Mouse (Mus musculus): ENCODE data around the gene Llgl2. TPM values are rescaled to one million over a fixed set of nuclear protein-coding genes. Genes with fewer than 3 reads are reported as not detected.

Gene Llgl2
- polyA plus RNA-seq, 1 experiment = 68.6 TPM

- Histone ChIP-seq H3K4me3 (ENCODE audit: control insufficient read depth, insufficient read depth, low read length) (no peak overlapping the region), H3K27ac (ENCODE audit: control insufficient read depth, insufficient read depth, low read length) (no peak overlapping the region), H3K27me3 (ENCODE audit: control insufficient read depth, insufficient read depth, low read length) (no peaks in the 10 kb centered on the region), H3K4me1 (replicated peaks; ENCODE audit: control insufficient read depth, insufficient read depth, low read length) (peaks cover 16% of the 10 kb centered on the region), H3K36me3 (ENCODE audit: control insufficient read depth, insufficient read depth, low read length) (no peaks in the 10 kb centered on the region)
- no peak for DNase-seq
- TF ChIP-seq POLR2A (IDR thresholded peaks at IDR 0.05; ENCODE audit: control insufficient read depth, extremely low read depth, insufficient read depth, low read length, poor library complexity) = no peak
- no peak for TF ChIP-seq CTCF (IDR thresholded peaks at IDR 0.05; ENCODE audit: borderline replicate concordance, control insufficient read depth, extremely low read depth, insufficient read depth, low read length, poor library complexity)
- 96% methylated on average over 16 of the region's 16 CpGs for WGBS
Measured at GRCm38 (mm10) chr11:115819915-115820623, 3.8 kb upstream of the Llgl2 start.

- Histone ChIP-seq H3K4me1 (replicated peaks; ENCODE audit: control insufficient read depth, insufficient read depth, low read length) (peaks cover 10% of the 10 kb centered on the region), H3K27me3 (ENCODE audit: control insufficient read depth, insufficient read depth, low read length) (no peaks in the 10 kb centered on the region), H3K27ac (ENCODE audit: control insufficient read depth, insufficient read depth, low read length) (no peak overlapping the region), H3K36me3 (ENCODE audit: control insufficient read depth, insufficient read depth, low read length) (no peaks in the 10 kb centered on the region), H3K4me3 (ENCODE audit: control insufficient read depth, insufficient read depth, low read length) (no peak overlapping the region)
- DNase-seq = no peak
- WGBS = 84% methylated on average over 4 of the region's 4 CpGs
- TF ChIP-seq CTCF (IDR thresholded peaks at IDR 0.05; ENCODE audit: borderline replicate concordance, control insufficient read depth, extremely low read depth, insufficient read depth, low read length, poor library complexity) (no peak), POLR2A (IDR thresholded peaks at IDR 0.05; ENCODE audit: control insufficient read depth, extremely low read depth, insufficient read depth, low read length, poor library complexity) (no peak)
Measured at GRCm38 (mm10) chr11:115821001-115821400, 2.8 kb upstream of the Llgl2 start.

- WGBS = 29% methylated on average over 11 of the region's 11 CpGs
- Histone ChIP-seq H3K27ac (ENCODE audit: control insufficient read depth, insufficient read depth, low read length) (no peak overlapping the region), H3K36me3 (ENCODE audit: control insufficient read depth, insufficient read depth, low read length) (no peaks in the 10 kb centered on the region), H3K4me3 (ENCODE audit: control insufficient read depth, insufficient read depth, low read length) (peak overlapping the region; percentile 74), H3K27me3 (ENCODE audit: control insufficient read depth, insufficient read depth, low read length) (no peaks in the 10 kb centered on the region), H3K4me1 (replicated peaks; ENCODE audit: control insufficient read depth, insufficient read depth, low read length) (peaks cover 10% of the 10 kb centered on the region)
- DNase-seq = no peak
- TF ChIP-seq POLR2A (IDR thresholded peaks at IDR 0.05; ENCODE audit: control insufficient read depth, extremely low read depth, insufficient read depth, low read length, poor library complexity) (no peak), CTCF (IDR thresholded peaks at IDR 0.05; ENCODE audit: borderline replicate concordance, control insufficient read depth, extremely low read depth, insufficient read depth, low read length, poor library complexity) (no peak)
Measured at GRCm38 (mm10) chr11:115824813-115825212, 964 bp downstream of the Llgl2 start.

- no peak overlapping the region for H3K4me3 ChIP-seq (ENCODE audit: control insufficient read depth, insufficient read depth, low read length)
- H3K27ac ChIP-seq (ENCODE audit: control insufficient read depth, insufficient read depth, low read length) = no peak overlapping the region
- peaks cover 10% of the 10 kb centered on the region for H3K4me1 ChIP-seq (replicated peaks; ENCODE audit: control insufficient read depth, insufficient read depth, low read length)
- H3K36me3 ChIP-seq (ENCODE audit: control insufficient read depth, insufficient read depth, low read length) = no peaks in the 10 kb centered on the region
- no peak for DNase-seq
- whole genome bisulfite sequencing = 93% methylated on average over 5 of the region's 5 CpGs
- TF ChIP-seq CTCF (IDR thresholded peaks at IDR 0.05; ENCODE audit: borderline replicate concordance, control insufficient read depth, extremely low read depth, insufficient read depth, low read length, poor library complexity) = no peak
- no peak for TF ChIP-seq POLR2A (IDR thresholded peaks at IDR 0.05; ENCODE audit: control insufficient read depth, extremely low read depth, insufficient read depth, low read length, poor library complexity)
- H3K27me3 ChIP-seq (ENCODE audit: control insufficient read depth, insufficient read depth, low read length) = no peaks in the 10 kb centered on the region
Measured at GRCm38 (mm10) chr11:115826487-115826886, 2.6 kb downstream of the Llgl2 start.

- Histone ChIP-seq H3K36me3 (ENCODE audit: control insufficient read depth, insufficient read depth, low read length) (no peaks in the 10 kb centered on the region), H3K4me3 (ENCODE audit: control insufficient read depth, insufficient read depth, low read length) (no peak overlapping the region), H3K27ac (ENCODE audit: control insufficient read depth, insufficient read depth, low read length) (no peak overlapping the region), H3K4me1 (replicated peaks; ENCODE audit: control insufficient read depth, insufficient read depth, low read length) (peaks cover 10% of the 10 kb centered on the region), H3K27me3 (ENCODE audit: control insufficient read depth, insufficient read depth, low read length) (no peaks in the 10 kb centered on the region)
- no peak for TF ChIP-seq CTCF (IDR thresholded peaks at IDR 0.05; ENCODE audit: borderline replicate concordance, control insufficient read depth, extremely low read depth, insufficient read depth, low read length, poor library complexity)
- no peak for TF ChIP-seq POLR2A (IDR thresholded peaks at IDR 0.05; ENCODE audit: control insufficient read depth, extremely low read depth, insufficient read depth, low read length, poor library complexity)
- no peak for DNase-seq
- WGBS = 95% methylated on average over 6 of the region's 6 CpGs
Measured at GRCm38 (mm10) chr11:115827624-115828023, 3.8 kb downstream of the Llgl2 start.

GRCm38 (mm10) chr11:115829036-115829435 is 5.2 kb downstream of the Llgl2 start:
- no peak for TF ChIP-seq POLR2A (IDR thresholded peaks at IDR 0.05; ENCODE audit: control insufficient read depth, extremely low read depth, insufficient read depth, low read length, poor library complexity)
- TF ChIP-seq CTCF (IDR thresholded peaks at IDR 0.05; ENCODE audit: borderline replicate concordance, control insufficient read depth, extremely low read depth, insufficient read depth, low read length, poor library complexity) = no peak
- Histone ChIP-seq H3K27ac (ENCODE audit: control insufficient read depth, insufficient read depth, low read length) (no peak overlapping the region), H3K4me1 (replicated peaks; ENCODE audit: control insufficient read depth, insufficient read depth, low read length) (peaks cover 6% of the 10 kb centered on the region), H3K4me3 (ENCODE audit: control insufficient read depth, insufficient read depth, low read length) (no peak overlapping the region), H3K27me3 (ENCODE audit: control insufficient read depth, insufficient read depth, low read length) (no peaks in the 10 kb centered on the region), H3K36me3 (ENCODE audit: control insufficient read depth, insufficient read depth, low read length) (no peaks in the 10 kb centered on the region)
- no peak for DNase-seq
- WGBS = 75% methylated on average over 4 of the region's 4 CpGs
